Mouse (Mus musculus) right cerebral cortex, adult 2 months (tissue): ENCODE data around the gene Anapc1.

Source experiments
- DNase-seq, 2 experiments: peaks; one replicate each; pipeline ENCODE4 v3.0.0; 2021 to 2022; ENCODE audit warnings: low spot score in 2 of 2

Gene Anapc1

GRCm38 (mm10) chr2:128686921-128687557 lies at the start of gene Anapc1:
Gene Anapc1 (minus strand): TSS chr2:128687391.
- DNase-seq: peak; percentile 90 to 91

GRCm38 (mm10) chr2:128735089-128735488 lies 47.9 kb upstream of the Anapc1 start:
- DNase-seq: no peak

DNA sequence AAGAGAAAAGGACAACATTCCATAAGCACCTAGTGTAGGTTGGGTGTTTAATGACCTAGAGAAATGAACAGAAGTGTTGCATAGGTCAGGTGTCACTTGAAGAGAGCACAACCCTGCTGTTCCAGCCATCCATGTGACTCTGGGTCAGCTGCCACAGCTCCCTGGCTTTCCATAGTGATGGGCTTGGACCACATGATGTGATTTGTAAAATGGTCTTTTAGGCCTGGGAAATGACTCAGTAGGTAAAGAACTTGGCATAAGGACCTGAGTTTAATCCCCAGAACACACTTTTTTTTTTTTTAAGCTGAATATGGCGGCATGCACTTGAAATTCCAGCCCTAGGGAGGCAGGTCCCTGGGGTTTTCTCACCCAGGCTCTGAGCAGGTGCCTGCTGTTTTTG lies 44.8 kb upstream of the Anapc1 start:
- no peak for DNase-seq

DNA sequence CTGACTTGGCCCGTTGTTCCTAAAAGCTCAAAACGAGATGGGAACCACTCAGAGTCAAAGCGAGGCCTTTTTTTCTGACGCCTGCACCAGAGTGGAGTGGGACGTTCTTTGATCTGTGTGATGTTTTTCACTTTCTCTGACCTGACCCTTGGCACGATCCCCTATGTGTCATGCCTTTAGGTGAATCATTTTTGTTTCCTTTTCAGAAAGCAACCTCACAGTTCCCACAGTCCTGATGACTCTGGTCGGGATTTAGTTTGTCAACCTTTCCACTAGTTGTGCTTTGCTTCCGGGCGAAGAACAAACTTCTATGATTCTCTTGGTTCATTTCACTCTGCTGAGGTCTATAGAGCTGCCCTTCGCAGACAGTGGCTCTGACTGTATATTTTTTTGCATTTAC lies 44.3 kb upstream of the Anapc1 start:
- no peak for DNase-seq

DNA sequence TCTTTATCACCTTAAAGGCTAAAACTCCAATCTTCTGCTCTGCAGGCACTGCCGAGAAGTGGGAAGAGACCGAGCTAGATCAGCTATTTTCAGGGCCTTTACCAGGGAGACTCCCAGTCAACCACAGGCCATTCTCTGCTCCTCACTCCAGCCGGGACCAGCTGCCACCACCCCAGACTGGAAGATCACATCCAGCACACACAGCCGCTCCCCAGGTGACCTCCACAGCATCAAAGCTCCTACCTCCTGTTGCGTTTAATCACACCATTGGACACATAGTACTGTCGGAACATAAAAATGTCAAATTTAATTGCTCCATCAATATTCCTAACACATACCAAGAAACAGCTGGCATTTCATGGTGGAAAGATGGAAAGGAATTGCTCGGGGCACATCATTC lies 42.0 kb upstream of the Anapc1 start:
- no peak for DNase-seq

DNA sequence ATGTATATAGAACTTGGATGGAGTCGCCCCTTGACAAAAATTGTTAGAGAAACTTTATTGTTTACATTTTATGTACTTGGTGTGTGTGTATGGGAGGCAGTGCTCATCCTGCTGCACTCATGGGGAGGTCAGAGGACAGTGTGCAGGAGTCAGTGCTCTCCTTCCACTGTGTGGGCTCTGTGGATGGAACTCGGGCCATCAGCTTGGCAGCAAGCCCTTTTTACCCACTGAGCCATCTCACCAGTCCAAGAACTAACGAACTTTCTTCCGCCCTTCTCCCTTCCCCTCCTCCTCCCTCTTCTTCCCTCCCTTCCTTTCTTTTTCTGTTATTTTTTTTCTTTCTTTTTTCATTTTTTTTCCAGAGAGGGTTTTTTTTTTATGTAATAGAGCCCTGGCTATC lies 40.9 kb upstream of the Anapc1 start:
- no peak for DNase-seq

DNA sequence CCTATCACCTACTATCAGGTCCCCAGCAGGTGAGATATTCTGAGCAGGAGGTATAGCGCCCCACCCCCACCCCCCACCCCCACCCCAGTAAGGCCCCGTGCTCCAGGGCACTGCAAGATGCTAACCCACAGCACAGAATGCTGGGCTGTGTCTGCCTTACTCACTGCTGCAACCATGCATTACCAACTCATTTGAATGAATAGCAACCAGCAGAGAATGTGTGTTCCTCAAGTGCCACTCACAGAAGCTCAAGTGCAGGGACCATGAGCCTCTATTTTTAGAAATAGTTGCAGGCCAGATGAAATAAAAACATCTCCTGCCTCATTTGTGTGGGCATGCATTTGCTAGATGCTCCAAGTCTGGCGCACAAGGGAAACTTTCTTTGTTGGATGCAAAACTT lies 40.4 kb upstream of the Anapc1 start:
- DNase-seq: no peak

- no peak for DNase-seq
Measured at GRCm38 (mm10) chr2:128726626-128727025, 39.4 kb upstream of the Anapc1 start.

- DNase-seq: no peak
Measured at GRCm38 (mm10) chr2:128726067-128726466, 38.9 kb upstream of the Anapc1 start.

GRCm38 (mm10) chr2:128722106-128722710 lies 35.0 kb upstream of the Anapc1 start:
- DNase-seq: no peak

DNA sequence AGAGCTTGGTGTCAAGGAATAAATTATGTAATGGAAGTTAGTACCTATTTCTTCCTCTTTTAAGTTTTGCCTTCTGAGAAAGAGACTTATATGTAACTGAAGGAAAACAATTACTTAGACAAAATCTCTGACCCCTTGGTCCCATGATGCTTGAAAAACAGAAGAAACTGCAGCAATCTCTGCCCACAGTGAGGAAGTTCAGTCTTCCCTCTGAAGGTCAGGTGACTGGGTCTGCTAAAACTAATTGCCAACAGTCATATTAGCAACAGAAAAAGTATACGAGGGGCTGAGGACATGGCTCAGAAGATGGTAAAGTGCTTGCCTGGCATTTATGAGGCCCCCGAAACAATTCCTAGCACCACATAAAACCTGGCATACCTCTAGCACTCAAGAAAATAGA lies 32.2 kb upstream of the Anapc1 start:
- DNase-seq: no peak

GRCm38 (mm10) chr2:128715979-128716378 lies 28.8 kb upstream of the Anapc1 start:
- no peak for DNase-seq

- DNase-seq: no peak
Measured at GRCm38 (mm10) chr2:128714724-128715241, 27.6 kb upstream of the Anapc1 start.

DNA sequence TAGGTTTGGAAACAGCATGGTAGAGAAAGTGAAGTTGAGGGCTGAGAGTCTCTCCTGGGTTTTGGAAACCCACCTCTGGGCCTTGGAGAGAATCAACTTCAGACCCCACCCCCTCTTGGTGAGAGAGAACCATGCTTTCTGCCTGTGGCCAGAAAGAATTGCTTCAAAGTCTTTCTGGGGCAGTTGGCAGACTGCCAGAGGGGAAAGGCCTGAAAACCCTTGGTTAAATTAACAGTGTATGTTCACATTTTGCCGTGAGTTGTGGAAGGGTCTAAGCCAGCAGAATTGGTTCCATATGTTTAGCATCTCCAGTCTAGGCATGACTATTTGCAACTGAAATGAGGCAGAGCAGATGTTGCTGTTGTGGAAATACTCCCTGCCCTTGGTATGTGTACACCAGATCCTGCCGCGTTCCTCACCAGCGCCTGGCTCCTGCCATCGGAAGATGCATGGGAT lies 26.4 kb upstream of the Anapc1 start:
- DNase-seq: peak in 1 of 2 experiments; percentile 22

DNA sequence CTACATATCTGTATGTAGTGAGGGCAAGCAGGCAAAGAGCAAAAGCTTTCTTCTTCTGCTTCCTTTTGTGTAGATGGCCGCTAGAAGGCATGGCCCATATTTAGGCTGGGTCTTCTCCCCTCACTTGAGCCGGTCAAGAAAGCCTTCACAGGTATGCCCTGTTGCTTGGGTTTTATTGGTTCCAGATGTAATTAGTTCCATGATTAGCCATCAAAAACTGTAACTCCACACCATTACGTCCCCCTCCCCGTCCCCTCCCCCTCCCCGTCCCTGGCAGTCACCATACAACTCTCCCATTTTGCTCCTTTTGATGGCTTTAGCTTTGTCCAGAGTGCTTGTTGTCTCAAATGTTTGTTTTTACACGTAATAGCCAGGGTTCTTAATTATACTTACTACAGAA lies 25.7 kb upstream of the Anapc1 start:
- no peak for DNase-seq

GRCm38 (mm10) chr2:128710609-128711008 lies 23.4 kb upstream of the Anapc1 start:
- no peak for DNase-seq

DNA sequence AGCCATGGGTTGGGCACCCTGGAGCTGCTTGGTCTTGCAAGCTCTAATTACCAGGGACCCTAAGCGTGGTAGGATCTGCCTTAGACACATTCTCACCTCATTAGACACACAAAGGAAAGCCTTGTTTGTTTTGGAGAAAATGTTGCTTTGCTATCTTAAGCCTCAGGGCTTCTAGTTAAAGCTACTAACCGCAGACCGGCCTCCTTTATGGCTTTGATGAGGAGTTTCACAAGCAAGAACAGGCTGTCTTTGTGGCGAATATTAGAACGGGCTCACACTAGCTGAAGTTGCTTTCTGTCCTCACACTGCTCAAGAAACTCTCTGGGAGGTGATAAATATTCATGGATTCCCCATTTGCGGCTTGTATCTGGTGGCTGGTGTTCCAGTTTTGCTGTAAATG lies 22.1 kb upstream of the Anapc1 start:
- DNase-seq: peak in 1 of 2 experiments; percentile 12

GRCm38 (mm10) chr2:128704474-128704873 lies 17.3 kb upstream of the Anapc1 start:
- peak in 1 of 2 experiments; percentile 14 for DNase-seq

DNA sequence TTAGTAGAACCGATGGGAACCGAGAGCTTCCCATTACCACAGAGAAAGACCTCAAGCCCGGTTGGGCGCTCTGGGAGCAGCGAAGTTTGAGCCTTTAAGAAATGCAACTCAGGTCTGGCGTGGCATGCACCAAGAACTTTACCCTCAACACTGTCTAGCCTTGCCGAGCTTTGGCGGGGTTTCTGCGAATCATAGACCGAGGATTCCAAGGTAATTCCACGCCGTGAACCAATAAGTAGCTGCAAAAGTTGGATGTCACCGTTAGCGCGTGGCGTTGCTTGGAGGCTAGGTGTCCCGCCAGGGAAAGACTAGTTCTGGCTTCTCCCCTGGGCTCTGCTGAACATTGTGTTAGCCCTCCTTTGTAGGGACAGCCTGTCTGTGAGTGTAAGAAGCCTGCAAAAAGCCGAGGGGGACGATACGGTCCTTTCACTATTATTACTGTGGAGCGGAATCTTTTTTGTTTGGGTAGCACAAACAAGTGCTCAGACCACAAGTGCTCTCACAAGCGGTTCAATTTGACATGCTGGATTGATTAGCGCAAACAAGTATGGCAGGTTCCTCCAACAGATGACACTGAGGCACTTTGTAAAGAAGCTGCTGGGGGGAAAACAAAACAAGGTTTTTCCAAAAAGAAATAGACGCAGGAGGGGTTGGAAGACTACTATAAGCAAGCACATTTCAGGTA lies 12.2 kb upstream of the Anapc1 start:
- DNase-seq: no peak

DNA sequence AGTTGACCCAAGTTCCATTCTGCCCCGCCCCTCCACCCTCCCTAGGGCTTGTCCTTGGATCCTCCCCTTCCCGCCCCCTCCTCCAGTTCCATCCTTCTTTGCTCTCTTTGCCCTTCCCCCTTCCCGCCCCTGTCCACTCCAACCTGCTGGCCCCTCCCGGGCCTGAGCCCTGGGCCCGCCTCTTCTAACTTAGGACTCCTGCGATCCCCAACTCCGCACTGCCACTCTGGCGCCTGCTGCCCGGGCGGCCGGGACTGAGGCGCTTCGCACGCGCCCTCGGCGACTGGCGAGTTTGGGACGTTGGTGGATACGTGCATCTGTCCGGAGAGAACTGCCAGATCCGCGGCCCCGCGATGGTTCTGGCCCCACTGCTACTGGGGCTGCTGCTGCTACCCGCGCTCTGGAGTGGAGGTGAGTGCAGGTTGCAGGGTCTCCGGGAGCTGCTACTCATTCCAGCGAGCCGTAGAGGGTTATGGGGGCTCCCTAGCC lies 11.5 kb upstream of the Anapc1 start, which contains the start of gene Mertk:
TSS of gene Mertk (plus strand) at position 264 of the 489 bp plus-strand sequence.
- DNase-seq: peak; percentile 49 to 66

- DNase-seq: peak; percentile 66 to 67
Measured at GRCm38 (mm10) chr2:128698140-128698692, 11.0 kb upstream of the Anapc1 start.

- no peak for DNase-seq
Measured at GRCm38 (mm10) chr2:128697566-128697965, 10.4 kb upstream of the Anapc1 start.
